Mouse (Mus musculus) liver, embryonic 16.5 days (tissue): Measurements from ENCODE around the gene S100g. TPM values are rescaled to one million over a fixed set of nuclear protein-coding genes. Genes with fewer than 3 reads are reported as not detected.
A peak's percentile ranks its signal among the peaks of the same experiment; 100 is the strongest.

ENCODE experiments used
- ATAC-seq: fragments of 200-750 bp; cut with Nextera tagmentation; 2 replicates; pipeline ENCODE4 v1.8.0; 2017; ENCODE audit warnings: low read depth, mild to moderate bottlenecking, moderate number of reproducible peaks, moderate library complexity
- H3K27ac ChIP-seq: fragments of 300-500 bp; sonication (generic); 2 replicates; pipeline ENCODE4 v1.5.1; 2014; ENCODE audit warnings: mild to moderate bottlenecking, low read length
- H3K27me3 ChIP-seq: fragments of 300-500 bp; sonication (generic); 2 replicates; pipeline ENCODE4 v1.6.1; 2014; ENCODE audit warnings: low read depth, low read length, mixed read lengths; ENCODE audit not compliant: control insufficient read depth, insufficient read depth
- H3K36me3 ChIP-seq: fragments of 300-500 bp; sonication (generic); 2 replicates; pipeline ENCODE4 v1.6.1; 2014; ENCODE audit warnings: mild to moderate bottlenecking; ENCODE audit not compliant: control insufficient read depth, insufficient read depth
- H3K4me1 ChIP-seq: fragments of 300-500 bp; sonication (generic); 2 replicates; pipeline ENCODE4 v1.6.1; 2014; ENCODE audit warnings: low read depth, low read length, mixed read lengths; ENCODE audit not compliant: control insufficient read depth
- H3K4me2 ChIP-seq: fragments of 300-500 bp; sonication (generic); 2 replicates; pipeline ENCODE4 v1.6.1; 2014; ENCODE audit warnings: low read depth, low read length, mixed read lengths
- H3K4me3 ChIP-seq: fragments of 300-500 bp; sonication (generic); 2 replicates; pipeline ENCODE4 v1.5.1; 2014; ENCODE audit warnings: low read depth, mild to moderate bottlenecking, low read length
- H3K9ac ChIP-seq: fragments of 300-500 bp; sonication (generic); 2 replicates; pipeline ENCODE4 v1.6.1; 2014; ENCODE audit warnings: low read depth, low read length
- H3K9me3 ChIP-seq: fragments of 300-500 bp; sonication (generic); replicated peaks from 2 replicates; pipeline ENCODE4 v1.6.1; 2016; ENCODE audit warnings: low read length; ENCODE audit not compliant: control insufficient read depth
- WGBS: fragments of 180-500 bp; shearing (Covaris S2); extraction: QIAGEN DNeasy Blood & Tissue Kit; methylation state at CpG from one replicate; pipeline ENCODE4 v1.1.7; 2014; ENCODE audit not compliant: insufficient replicate concordance; 5-methylcytosine and 5-hydroxymethylcytosine counted together
- polyA plus RNA-seq: library from polyadenylated mRNA; unstranded; fragments of >200 nt; fragmentation: Nextera tagmentation; extraction: Ambion mirVana; gene quantifications from 2 replicates; pipeline ENCODE4 v1.2.1, GENCODE M21; 2015

The S100g gene
- 9.9 and 13.4 TPM in 2 replicates for polyA plus RNA-seq

DNA sequence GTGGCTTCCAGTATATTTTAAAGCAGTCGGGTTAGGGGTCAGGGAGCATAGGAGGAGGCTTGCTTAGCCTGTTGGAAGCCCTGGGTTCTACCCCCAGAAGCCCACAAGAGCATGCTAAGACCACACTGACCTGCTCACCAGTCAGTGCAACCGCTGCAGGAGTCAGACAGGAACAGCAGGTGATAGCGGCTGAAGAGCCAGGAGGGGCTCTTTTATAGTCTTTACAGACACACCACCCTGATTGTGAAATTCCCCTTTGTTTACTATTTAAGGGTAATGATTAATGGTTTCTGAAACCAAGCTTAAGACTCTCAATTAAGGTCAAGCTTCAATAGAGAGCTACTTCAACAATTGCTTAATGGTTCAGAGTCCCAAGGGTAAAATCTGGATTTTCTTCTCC lies at the start of gene S100g:
TSS of gene S100g (minus strand) at position 217 of the 400 bp plus-strand sequence.
- 53% methylated on average over 3 of the region's 3 CpGs for WGBS
- H3K9me3 ChIP-seq = no peaks in the 10 kb centered on the region
- H3K36me3 ChIP-seq = no peaks in the 10 kb centered on the region
- peak; percentile 69 for ATAC-seq
- H3K27me3 ChIP-seq = no peaks in the 10 kb centered on the region; the same call in 1 of the 2 replicates
- H3K4me1 ChIP-seq = no peaks in the 10 kb centered on the region
- no peak within 1 kb of the TSS for H3K4me3 ChIP-seq
- H3K4me2 ChIP-seq = no peak within 1 kb of the TSS
- H3K27ac ChIP-seq = no peak within 1 kb of the TSS
- no peak within 1 kb of the TSS for H3K9ac ChIP-seq

DNA sequence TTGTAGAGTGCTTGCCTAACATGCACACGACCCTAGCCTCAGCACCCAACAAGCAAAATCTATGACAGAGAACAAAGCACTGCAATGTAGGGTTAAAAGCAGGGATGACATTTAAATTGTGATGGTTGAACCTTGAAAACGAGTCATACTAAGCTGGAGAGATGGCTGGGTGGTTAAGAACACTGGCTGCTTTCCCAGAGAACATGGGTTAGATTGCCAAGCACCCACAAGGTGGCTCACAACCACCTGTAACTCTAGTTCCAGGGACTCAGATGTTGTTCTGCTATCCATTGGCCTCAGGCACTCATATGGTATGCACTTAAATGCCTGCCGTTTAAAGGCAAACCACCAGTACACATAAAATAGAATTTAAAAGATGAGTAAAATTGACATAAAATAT lies 27.7 kb upstream of the S100g start:
- H3K9ac ChIP-seq = no peak overlapping the region
- H3K27ac ChIP-seq = no peak overlapping the region
- H3K4me1 ChIP-seq = no peaks in the 10 kb centered on the region
- H3K27me3 ChIP-seq = no peaks in the 10 kb centered on the region
- ATAC-seq = no peak
- WGBS = 54% methylated on average over 3 of the region's 3 CpGs
- no peak overlapping the region for H3K4me3 ChIP-seq
- no peak overlapping the region for H3K4me2 ChIP-seq
- no peaks in the 10 kb centered on the region for H3K9me3 ChIP-seq
- H3K36me3 ChIP-seq = no peaks in the 10 kb centered on the region

DNA sequence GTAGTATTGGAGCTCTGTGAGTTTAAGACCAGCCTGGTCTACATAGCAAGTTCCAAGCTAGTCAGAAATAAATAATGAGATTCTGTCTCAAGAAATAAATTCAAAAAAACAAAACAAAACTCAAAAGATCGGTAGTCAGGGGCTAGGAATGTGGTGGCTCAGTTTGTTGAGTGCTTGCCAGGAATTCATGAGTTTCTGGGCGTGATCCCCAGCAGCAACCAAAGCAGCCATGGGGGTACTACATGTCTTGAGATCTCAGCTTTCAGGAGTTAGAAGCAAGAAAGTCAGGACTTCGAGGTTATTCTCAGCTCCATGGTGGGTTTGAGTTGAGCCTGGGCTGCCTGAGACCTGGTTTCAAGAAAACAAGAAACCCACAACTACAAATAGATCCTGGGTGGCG lies 27.0 kb upstream of the S100g start:
- H3K27me3 ChIP-seq = no peaks in the 10 kb centered on the region
- H3K27ac ChIP-seq = no peak overlapping the region
- no peaks in the 10 kb centered on the region for H3K36me3 ChIP-seq
- no peak overlapping the region for H3K9ac ChIP-seq
- H3K4me1 ChIP-seq = no peaks in the 10 kb centered on the region
- H3K9me3 ChIP-seq = no peaks in the 10 kb centered on the region
- 52% methylated on average over 4 of the region's 4 CpGs for WGBS
- H3K4me3 ChIP-seq = no peak overlapping the region
- no peak overlapping the region for H3K4me2 ChIP-seq
- no peak for ATAC-seq

DNA sequence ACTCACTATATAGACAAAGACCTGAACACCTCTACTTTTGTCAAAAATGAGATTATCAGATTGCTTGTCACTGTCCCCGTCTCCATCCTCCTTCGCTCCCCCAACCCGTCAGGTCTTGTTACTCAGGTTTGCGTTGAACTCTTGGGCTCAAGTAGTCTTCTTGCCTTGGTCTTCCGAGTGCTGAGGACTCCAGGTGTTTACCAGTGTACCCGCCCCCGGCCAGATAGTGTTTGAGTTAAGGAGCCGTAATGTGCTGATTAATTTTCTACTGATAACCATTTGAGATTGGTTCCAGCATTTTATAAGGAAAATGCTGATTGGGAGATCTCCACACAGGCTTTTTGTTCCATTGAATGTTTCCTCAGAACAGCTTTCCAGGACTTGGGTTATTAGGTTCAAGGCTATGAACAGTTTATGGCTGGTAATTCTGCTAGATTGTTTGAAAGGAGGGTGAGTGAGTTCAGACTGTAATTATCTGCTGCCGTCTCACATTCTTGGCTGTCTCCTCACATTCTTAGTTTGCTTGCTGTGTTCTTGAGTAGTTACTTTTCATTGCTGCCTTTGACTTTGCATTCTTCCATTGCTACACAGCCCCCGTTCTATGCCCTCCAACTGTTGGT lies 22.6 kb upstream of the S100g start:
- ATAC-seq = no peak
- H3K4me1 ChIP-seq = no peaks in the 10 kb centered on the region
- no peak overlapping the region for H3K4me3 ChIP-seq
- H3K9me3 ChIP-seq = no peaks in the 10 kb centered on the region
- no peak overlapping the region for H3K9ac ChIP-seq
- no peaks in the 10 kb centered on the region for H3K36me3 ChIP-seq
- 78% methylated on average over 10 of the region's 10 CpGs for WGBS
- H3K4me2 ChIP-seq = no peak overlapping the region
- H3K27me3 ChIP-seq = no peaks in the 10 kb centered on the region
- H3K27ac ChIP-seq = no peak overlapping the region

DNA sequence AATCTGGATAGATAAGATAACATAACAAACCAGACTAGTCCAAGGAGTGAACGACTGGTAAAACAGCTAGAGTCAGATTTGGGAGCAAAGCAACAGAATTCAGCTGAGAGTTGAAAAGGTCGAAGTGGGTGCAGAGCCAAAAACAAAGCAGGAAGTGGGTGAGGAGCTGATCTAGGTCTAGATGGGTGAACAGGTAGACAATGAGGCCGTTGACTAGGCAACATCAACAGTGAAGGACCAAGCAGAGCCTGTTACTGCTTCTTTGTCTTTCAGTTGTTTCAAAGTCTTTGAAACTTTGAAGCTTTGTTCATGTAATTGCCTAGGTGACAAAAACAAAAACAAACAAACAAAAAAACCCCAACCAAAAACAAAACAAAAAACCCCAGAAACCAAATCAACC lies 11.8 kb upstream of the S100g start:
- no peaks in the 10 kb centered on the region for H3K4me1 ChIP-seq
- no peaks in the 10 kb centered on the region for H3K27me3 ChIP-seq
- ATAC-seq = no peak
- WGBS = 56% methylated on average over 3 of the region's 3 CpGs
- H3K36me3 ChIP-seq = no peaks in the 10 kb centered on the region
- no peak overlapping the region for H3K4me3 ChIP-seq
- no peaks in the 10 kb centered on the region for H3K9me3 ChIP-seq
- H3K9ac ChIP-seq = no peak overlapping the region
- no peak overlapping the region for H3K27ac ChIP-seq
- H3K4me2 ChIP-seq = no peak overlapping the region

DNA sequence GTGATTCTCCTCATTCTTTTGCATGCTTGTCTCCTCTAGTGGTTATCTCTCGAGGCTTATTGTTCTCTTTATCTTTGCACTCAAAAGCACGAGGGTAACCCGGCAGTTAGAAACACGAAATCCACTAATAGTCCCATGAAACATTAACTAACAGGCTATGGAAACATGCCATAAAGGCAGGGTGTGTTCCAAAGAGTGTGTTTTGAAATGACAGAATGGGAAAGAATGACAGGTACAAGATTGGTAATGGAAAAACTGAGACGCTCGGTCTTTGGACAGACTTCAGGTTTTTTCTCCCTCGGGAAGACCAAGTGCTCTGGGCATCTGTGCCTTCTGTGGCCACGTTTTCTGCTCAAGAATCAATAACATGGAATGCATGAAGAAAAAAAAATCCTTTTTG lies 3.1 kb upstream of the S100g start:
- 52% methylated on average over 8 of the region's 8 CpGs for WGBS
- Histone ChIP-seq H3K4me3 (no peak overlapping the region), H3K27me3 (no peaks in the 10 kb centered on the region; the same call in 1 of the 2 replicates), H3K9me3 (no peaks in the 10 kb centered on the region), H3K9ac (no peak overlapping the region), H3K27ac (no peak overlapping the region), H3K4me2 (no peak overlapping the region), H3K4me1 (no peaks in the 10 kb centered on the region), H3K36me3 (no peaks in the 10 kb centered on the region)
- no peak for ATAC-seq

DNA sequence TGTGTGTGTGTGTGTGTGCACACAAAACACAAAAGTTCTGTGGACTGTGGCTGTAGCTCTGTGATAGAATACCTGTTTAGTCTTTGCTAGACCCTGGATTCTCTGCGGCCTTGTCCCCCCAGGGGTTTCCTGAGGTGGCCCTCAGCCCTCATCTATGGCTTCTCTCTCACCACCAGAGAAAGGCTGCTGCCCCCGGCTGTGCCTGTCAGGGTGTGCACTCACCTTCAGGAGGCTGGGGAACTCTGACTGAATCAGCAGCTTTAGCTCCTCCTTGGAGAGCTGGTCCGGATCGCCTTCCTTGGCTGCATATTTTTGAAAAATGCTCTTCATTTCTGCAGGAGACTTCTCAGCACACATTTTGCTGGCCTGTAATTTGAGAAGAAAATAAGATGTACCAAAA lies 559 bp downstream of the S100g start:
- Histone ChIP-seq H3K27ac (no peak overlapping the region), H3K9ac (no peak overlapping the region), H3K36me3 (no peaks in the 10 kb centered on the region), H3K4me1 (no peaks in the 10 kb centered on the region), H3K4me3 (no peak overlapping the region), H3K27me3 (no peaks in the 10 kb centered on the region; the same call in 1 of the 2 replicates), H3K9me3 (no peaks in the 10 kb centered on the region), H3K4me2 (no peak overlapping the region)
- WGBS = 53% methylated on average over 4 of the region's 4 CpGs
- ATAC-seq = no peak

DNA sequence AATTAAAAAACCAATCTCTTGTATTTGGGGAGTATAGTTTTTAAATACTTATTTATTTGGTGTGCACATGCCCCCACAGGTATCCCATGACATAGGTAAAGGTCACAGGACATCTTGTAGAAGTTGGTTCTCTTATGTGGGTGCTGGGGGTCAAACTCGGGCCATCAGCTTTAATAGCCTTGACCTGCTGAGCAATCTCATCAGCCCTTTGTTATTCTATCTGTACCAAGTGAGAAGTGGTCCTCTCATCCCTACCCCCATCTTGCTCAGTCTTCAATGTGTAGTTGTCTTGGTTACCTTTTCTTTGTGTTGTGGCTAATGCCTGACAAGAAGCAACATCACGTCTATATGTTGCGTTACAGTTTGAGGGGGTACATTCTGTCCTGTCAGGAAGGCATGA lies 6.5 kb downstream of the S100g start:
- 67% methylated on average over 3 of the region's 3 CpGs for WGBS
- Histone ChIP-seq H3K9ac (no peak overlapping the region), H3K9me3 (no peaks in the 10 kb centered on the region), H3K27me3 (no peaks in the 10 kb centered on the region; the same call in 1 of the 2 replicates), H3K4me3 (no peak overlapping the region), H3K4me2 (no peak overlapping the region), H3K4me1 (no peaks in the 10 kb centered on the region), H3K27ac (no peak overlapping the region), H3K36me3 (no peaks in the 10 kb centered on the region)
- no peak for ATAC-seq

DNA sequence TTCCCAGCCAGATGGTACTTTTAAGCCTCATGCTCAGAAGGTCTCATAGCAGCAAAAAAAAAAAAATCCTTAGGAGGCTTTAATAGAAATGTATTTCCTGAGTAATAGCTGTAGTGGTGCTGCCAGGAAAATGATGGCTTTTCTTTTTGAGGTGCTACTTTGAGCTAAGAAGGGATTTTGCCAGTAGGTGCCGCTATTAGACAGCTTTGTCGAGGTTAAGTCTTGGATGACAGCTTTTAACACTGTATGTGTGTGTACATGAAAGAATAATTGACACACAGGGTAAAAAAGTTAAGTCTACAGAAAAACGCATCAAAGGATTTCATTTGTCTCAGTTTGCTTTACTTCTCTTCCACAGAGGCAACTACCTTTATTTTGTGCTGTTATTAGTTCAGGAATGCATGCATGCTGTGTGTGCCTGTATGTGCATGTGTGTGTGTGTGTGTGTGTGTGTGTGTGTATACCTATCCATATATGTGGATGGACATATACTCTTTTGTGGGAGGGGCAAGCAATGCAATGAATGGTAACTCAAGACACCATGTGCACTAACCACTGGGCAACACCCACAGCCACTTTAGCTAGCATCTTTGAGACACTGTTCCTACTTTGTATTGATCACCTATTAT lies 14.5 kb downstream of the S100g start:
- Histone ChIP-seq H3K4me2 (no peak overlapping the region), H3K9ac (no peak overlapping the region), H3K9me3 (no peaks in the 10 kb centered on the region), H3K4me1 (no peaks in the 10 kb centered on the region), H3K4me3 (no peak overlapping the region), H3K27ac (no peak overlapping the region), H3K27me3 (no peaks in the 10 kb centered on the region), H3K36me3 (no peaks in the 10 kb centered on the region)
- WGBS = 22% methylated on average over 3 of the region's 3 CpGs
- no peak for ATAC-seq
